Mouse (Mus musculus) heart, embryonic 14.5 days (tissue): ENCODE measurements at regions not wholly inside any gene's neighbourhood (a gene's known extent, or its start where the extent isn't known, plus 50 kb on each side); places are given as distances from the start of the nearest gene placed in this dataset.

Source experiments
- ATAC-seq: fragments of 200-750 bp; cut with Nextera tagmentation; 2 replicates; pipeline ENCODE4 v1.8.0; 2017; ENCODE audit warnings: low read depth, moderate TSS enrichment; ENCODE audit not compliant: insufficient number of reproducible peaks, insufficient read depth, low FRiP score
- H3K27ac ChIP-seq, 2 experiments: fragments of 200-500 bp in 1 of 2; fragments of 300-500 bp in 1 of 2; sonication (generic) in 1 of 2; replicated peaks in 1 of 2; 2 replicates each; pipeline ENCODE4 v1.5.1; 2012 to 2014; ENCODE audit warnings: low read depth in 2 of 2, low read length in 2 of 2, control low read depth in 1 of 2, mild to moderate bottlenecking in 1 of 2, mixed read lengths in 1 of 2; ENCODE audit not compliant: control insufficient read depth in 1 of 2, insufficient read depth in 1 of 2
- H3K27me3 ChIP-seq: fragments of 300-500 bp; sonication (generic); 2 replicates; pipeline ENCODE4 v1.6.1; 2014; ENCODE audit warnings: mild to moderate bottlenecking, low read length, control low read depth; ENCODE audit not compliant: control insufficient read depth, insufficient read depth
- H3K36me3 ChIP-seq: fragments of 300-500 bp; sonication (generic); 2 replicates; pipeline ENCODE4 v1.6.1; 2014; ENCODE audit warnings: mild to moderate bottlenecking, control low read depth, low read length, mixed read lengths; ENCODE audit not compliant: control insufficient read depth, insufficient read depth
- H3K4me1 ChIP-seq, 2 experiments: fragments of 200-500 bp in 1 of 2; fragments of 300-500 bp in 1 of 2; sonication (generic) in 1 of 2; 2 replicates each; pipeline ENCODE4 v1.6.1; 2012 to 2014; ENCODE audit warnings: low read length in 2 of 2, control low read depth in 1 of 2, mixed read lengths in 1 of 2; ENCODE audit not compliant: control insufficient read depth in 2 of 2, insufficient read depth in 2 of 2
- H3K4me2 ChIP-seq: fragments of 300-500 bp; sonication (generic); 2 replicates; pipeline ENCODE4 v1.6.1; 2014; ENCODE audit warnings: mild to moderate bottlenecking, low read length
- H3K4me3 ChIP-seq, 2 experiments: fragments of 200-500 bp in 1 of 2; fragments of 300-500 bp in 1 of 2; sonication (generic) in 1 of 2; 2 replicates each; pipeline ENCODE4 v1.5.1; 2012 to 2014; ENCODE audit warnings: low read length in 2 of 2, mild to moderate bottlenecking in 2 of 2, control low read depth in 1 of 2, low read depth in 1 of 2, moderate library complexity in 1 of 2; ENCODE audit not compliant: control insufficient read depth in 1 of 2, insufficient read depth in 1 of 2
- H3K9ac ChIP-seq: fragments of 300-500 bp; sonication (generic); 2 replicates; pipeline ENCODE4 v1.6.1; 2014; ENCODE audit warnings: mild to moderate bottlenecking, low read length
- H3K9me3 ChIP-seq: fragments of 300-500 bp; sonication (generic); 2 replicates; pipeline ENCODE4 v1.6.1; 2016; ENCODE audit warnings: low read length, control low read depth; ENCODE audit not compliant: control insufficient read depth
- WGBS: fragments of 180-500 bp; shearing (Covaris S2); extraction: QIAGEN DNeasy Blood & Tissue Kit; methylation state at CpG from one replicate; pipeline ENCODE4 v1.1.7; 2014; 5-methylcytosine and 5-hydroxymethylcytosine counted together

DNA sequence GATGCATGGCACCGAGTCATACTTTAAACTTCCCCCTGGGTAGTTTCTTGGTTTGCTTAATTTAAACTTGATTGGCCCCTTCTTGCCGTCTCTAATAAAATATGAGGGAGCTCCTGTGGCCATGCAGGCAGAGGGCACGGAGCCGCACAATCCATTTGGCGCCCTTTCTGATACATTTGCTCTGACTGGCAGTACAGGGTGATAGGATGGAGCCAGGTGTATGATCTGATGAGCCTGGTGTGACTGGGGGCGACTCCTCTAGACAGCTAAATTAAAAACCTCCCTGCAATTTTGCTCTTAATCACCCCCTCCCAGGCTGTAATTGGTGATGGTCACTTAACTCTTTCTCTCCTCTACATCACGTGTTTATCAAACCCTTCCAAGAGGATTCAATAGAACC lies 190.4 kb downstream of the Nr2f2 start:
- no peaks in the 10 kb centered on the region for H3K4me1 ChIP-seq
- H3K4me2 ChIP-seq: no peak overlapping the region
- no peaks in the 10 kb centered on the region for H3K36me3 ChIP-seq
- H3K9ac ChIP-seq: no peak overlapping the region
- H3K27me3 ChIP-seq: no peaks in the 10 kb centered on the region
- H3K27ac ChIP-seq: no peak overlapping the region
- WGBS: 84% methylated on average over 7 of the region's 7 CpGs
- ATAC-seq: no peak
- no peak overlapping the region for H3K4me3 ChIP-seq
- no peaks in the 10 kb centered on the region for H3K9me3 ChIP-seq

DNA sequence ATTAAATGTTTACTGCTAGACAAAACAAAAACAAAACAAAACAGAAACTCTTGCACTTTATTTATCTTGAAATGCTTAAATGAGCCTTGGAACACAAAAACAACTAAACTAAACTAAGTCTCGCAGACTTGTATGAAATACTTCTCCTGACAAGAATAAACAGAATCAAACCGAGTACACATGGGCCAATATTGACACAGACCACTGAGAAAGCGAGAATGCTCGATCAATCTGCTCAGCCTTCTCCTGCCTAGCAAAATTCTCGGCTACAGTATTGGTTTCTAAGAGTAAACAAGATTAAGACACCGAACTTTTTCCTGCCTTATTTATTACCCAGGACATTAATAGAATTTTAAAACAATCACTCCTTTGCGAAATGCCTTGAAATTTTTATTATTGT lies 194.1 kb downstream of the Nr2f2 start:
- Histone ChIP-seq H3K4me3 (no peak overlapping the region), H3K4me2 (no peak overlapping the region), H3K27me3 (no peaks in the 10 kb centered on the region), H3K9me3 (no peaks in the 10 kb centered on the region), H3K4me1 (no peaks in the 10 kb centered on the region), H3K9ac (no peak overlapping the region), H3K36me3 (no peaks in the 10 kb centered on the region), H3K27ac (no peak overlapping the region)
- ATAC-seq: no peak
- WGBS: 73% methylated on average over 7 of the region's 7 CpGs

DNA sequence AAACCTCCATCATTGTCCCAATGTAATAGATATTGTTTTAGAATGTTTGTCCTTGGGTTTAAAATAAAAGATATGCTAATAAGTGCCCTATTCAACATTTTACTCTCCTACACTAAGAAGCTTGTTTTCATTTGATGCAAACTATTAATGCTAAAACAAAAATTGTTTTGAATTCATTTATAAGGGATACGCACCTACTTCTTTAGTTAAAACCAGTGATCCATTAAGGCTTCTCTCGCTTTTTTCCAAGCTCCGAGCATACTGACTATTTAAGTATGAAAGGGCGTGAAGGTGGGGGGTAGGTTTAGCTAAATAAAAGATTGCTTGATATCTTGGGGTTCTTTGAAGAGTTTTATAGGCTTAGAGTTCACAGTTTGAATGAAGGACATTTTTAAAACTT lies 195.1 kb downstream of the Nr2f2 start:
- H3K27ac ChIP-seq: no peak overlapping the region
- WGBS: 83% methylated on average over 4 of the region's 4 CpGs
- no peak for ATAC-seq
- no peaks in the 10 kb centered on the region for H3K36me3 ChIP-seq
- H3K9me3 ChIP-seq: no peaks in the 10 kb centered on the region
- no peak overlapping the region for H3K4me3 ChIP-seq
- no peaks in the 10 kb centered on the region for H3K4me1 ChIP-seq
- no peak overlapping the region for H3K4me2 ChIP-seq
- no peak overlapping the region for H3K9ac ChIP-seq
- no peaks in the 10 kb centered on the region for H3K27me3 ChIP-seq

GRCm38 (mm10) chr7:70168080-70168479 lies 198.5 kb downstream of the Nr2f2 start:
- WGBS: 56% methylated on average over 4 of the region's 4 CpGs
- Histone ChIP-seq H3K4me1 (no peaks in the 10 kb centered on the region), H3K4me3 (no peak overlapping the region), H3K36me3 (no peaks in the 10 kb centered on the region), H3K9me3 (no peaks in the 10 kb centered on the region), H3K27me3 (no peaks in the 10 kb centered on the region), H3K27ac (no peak overlapping the region), H3K9ac (no peak overlapping the region), H3K4me2 (no peak overlapping the region)
- no peak for ATAC-seq

DNA sequence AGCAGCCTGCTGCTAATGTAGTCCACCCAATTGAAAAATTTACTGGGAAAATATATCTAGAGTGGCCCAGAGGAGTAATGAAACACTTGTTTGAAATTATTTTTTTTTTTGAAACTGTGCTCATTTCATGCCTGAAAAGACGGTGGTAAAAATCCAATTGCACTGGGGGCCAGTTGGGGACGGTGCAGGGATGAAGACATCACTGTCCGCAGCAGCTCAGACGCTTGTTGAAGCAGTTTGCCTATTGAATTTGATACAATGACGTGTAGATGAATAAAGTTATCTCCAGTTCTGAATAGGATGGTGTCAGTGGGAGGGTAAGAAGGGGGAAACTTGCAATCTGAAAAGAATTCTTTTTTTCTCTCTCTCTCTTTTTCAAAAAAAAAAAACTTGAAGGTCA lies 200.5 kb downstream of the Nr2f2 start:
- Histone ChIP-seq H3K27me3 (no peaks in the 10 kb centered on the region), H3K27ac (no peak overlapping the region), H3K4me1 (no peaks in the 10 kb centered on the region), H3K9ac (no peak overlapping the region), H3K36me3 (no peaks in the 10 kb centered on the region), H3K4me3 (no peak overlapping the region), H3K9me3 (no peaks in the 10 kb centered on the region), H3K4me2 (no peak overlapping the region)
- no peak for ATAC-seq
- WGBS: 71% methylated on average over 5 of the region's 5 CpGs

- no peaks in the 10 kb centered on the region for H3K4me1 ChIP-seq
- no peak overlapping the region for H3K4me2 ChIP-seq
- no peaks in the 10 kb centered on the region for H3K9me3 ChIP-seq
- H3K9ac ChIP-seq: no peak overlapping the region
- no peak for ATAC-seq
- WGBS: 55% methylated on average over 4 of the region's 4 CpGs
- no peak overlapping the region for H3K27ac ChIP-seq
- no peak overlapping the region for H3K4me3 ChIP-seq
- H3K27me3 ChIP-seq: no peaks in the 10 kb centered on the region
- no peaks in the 10 kb centered on the region for H3K36me3 ChIP-seq
Observed at GRCm38 (mm10) chr7:70165501-70165900, 201.0 kb downstream of the Nr2f2 start.

- no peak overlapping the region for H3K9ac ChIP-seq
- ATAC-seq: no peak
- 65% methylated on average over 6 of the region's 6 CpGs for WGBS
Observed at GRCm38 (mm10) chr7:70164691-70165193, 201.8 kb downstream of the Nr2f2 start.

GRCm38 (mm10) chr7:70158531-70158930 lies 208.0 kb downstream of the Nr2f2 start:
- Histone ChIP-seq H3K27me3 (no peaks in the 10 kb centered on the region), H3K27ac (no peak overlapping the region), H3K9me3 (no peaks in the 10 kb centered on the region), H3K4me1 (no peaks in the 10 kb centered on the region), H3K9ac (no peak overlapping the region), H3K36me3 (no peaks in the 10 kb centered on the region), H3K4me3 (no peak overlapping the region), H3K4me2 (no peak overlapping the region)
- no peak for ATAC-seq
- 79% methylated on average over 8 of the region's 8 CpGs for WGBS

More at GRCm38 (mm10) chr7:70164691-70165193, 201.8 kb downstream of the Nr2f2 start:
- Histone ChIP-seq H3K27me3 (no peaks in the 10 kb centered on the region), H3K4me2 (no peak overlapping the region), H3K4me3 (no peak overlapping the region), H3K36me3 (no peaks in the 10 kb centered on the region), H3K27ac (no peak overlapping the region), H3K4me1 (no peaks in the 10 kb centered on the region), H3K9me3 (no peaks in the 10 kb centered on the region)
